Mouse (Mus musculus): ENCODE results near the gene Fgf10. TPM values are rescaled to one million over a fixed set of nuclear protein-coding genes. Genes with fewer than 3 reads are reported as not detected.

The Fgf10 gene
- polyA plus RNA-seq, 1 experiment = 0.11 TPM

DNA sequence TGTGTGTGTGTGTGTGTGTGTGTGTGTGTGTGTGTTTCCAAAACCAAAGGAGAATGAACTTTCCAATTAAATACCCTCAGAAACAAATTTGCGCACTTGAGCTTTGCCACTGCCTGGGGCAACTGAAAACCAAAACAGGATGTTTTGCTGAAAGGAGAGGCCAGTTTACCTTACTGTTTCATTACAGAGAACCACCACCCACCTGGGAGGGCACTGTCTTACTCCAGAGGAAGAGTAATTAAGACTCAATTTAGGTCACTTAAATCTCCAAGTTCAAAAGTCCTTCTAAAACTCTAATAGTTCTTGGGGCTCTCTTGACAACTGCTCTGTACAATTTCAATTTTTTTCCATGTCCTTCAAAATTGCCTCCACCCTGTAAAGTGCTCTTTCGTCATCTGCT lies 11.6 kb upstream of the Fgf10 start:
- H3K4me1 ChIP-seq (ENCODE audit: control insufficient read depth, insufficient read depth, insufficient read length, low read length) = no peaks in the 10 kb centered on the region
- H3K4me3 ChIP-seq (ENCODE audit: low read depth, low read length) = no peak overlapping the region
- WGBS = 43% methylated on average over 2 of the region's 2 CpGs
- no peaks in the 10 kb centered on the region for H3K36me3 ChIP-seq (ENCODE audit: control insufficient read depth, insufficient read depth, low read length)
- no peaks in the 10 kb centered on the region for H3K27me3 ChIP-seq (ENCODE audit: control insufficient read depth, insufficient read depth, low read length)
- peak overlapping the region; percentile 61 for H3K27ac ChIP-seq (ENCODE audit: insufficient read depth, low read depth, low read length)
- TF ChIP-seq CTCF (IDR thresholded peaks at IDR 0.05; ENCODE audit: extremely low read depth, insufficient read length, insufficient replicate concordance, low read depth, low read length) = no peak
- no peak for TF ChIP-seq POLR2A (IDR thresholded peaks at IDR 0.05; ENCODE audit: low read depth, low read length)

DNA sequence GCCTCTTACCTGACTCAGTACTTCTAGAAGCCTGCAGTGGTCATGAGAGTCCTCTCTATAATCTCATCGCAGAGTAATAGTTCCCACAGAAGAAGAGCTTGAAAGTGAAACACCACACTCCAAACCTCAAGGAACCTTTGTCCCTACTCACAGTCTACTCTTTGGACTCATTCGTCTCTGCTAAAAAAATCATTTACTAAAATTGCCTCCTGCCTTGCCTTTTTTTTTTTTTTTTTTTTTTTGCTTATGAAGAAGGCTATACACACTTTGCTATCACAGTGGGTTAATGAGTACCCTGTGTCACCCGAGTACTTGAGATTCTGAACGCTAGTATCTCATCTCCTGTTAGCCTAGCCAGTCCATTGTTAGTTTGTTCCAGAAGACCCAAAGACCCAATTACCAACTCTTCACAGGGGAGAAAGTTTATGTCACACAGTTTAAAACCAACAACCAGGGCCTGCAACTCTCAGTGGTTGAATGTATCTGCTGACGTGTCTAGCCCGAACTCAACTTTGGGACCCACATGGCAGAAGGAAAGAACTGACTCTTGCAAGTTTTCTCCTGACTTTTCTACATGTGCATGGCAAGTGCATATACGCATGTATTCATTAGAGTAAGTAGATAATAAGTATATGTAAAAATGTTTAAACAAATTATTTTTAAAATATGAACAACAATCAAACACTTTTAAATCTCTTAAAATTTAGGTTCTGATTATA lies 10.8 kb upstream of the Fgf10 start:
- Histone ChIP-seq H3K27ac (ENCODE audit: insufficient read depth, low read depth, low read length) (peak overlapping the region; percentile 61), H3K27me3 (ENCODE audit: control insufficient read depth, insufficient read depth, low read length) (no peaks in the 10 kb centered on the region), H3K4me1 (ENCODE audit: control insufficient read depth, insufficient read depth, insufficient read length, low read length) (no peaks in the 10 kb centered on the region), H3K4me3 (ENCODE audit: low read depth, low read length) (peak overlapping the region; percentile 39; the same call in 1 of the 2 replicates), H3K36me3 (ENCODE audit: control insufficient read depth, insufficient read depth, low read length) (no peaks in the 10 kb centered on the region)
- WGBS = 31% methylated on average over 7 of the region's 7 CpGs
- TF ChIP-seq POLR2A (IDR thresholded peaks at IDR 0.05; ENCODE audit: low read depth, low read length) = no peak
- TF ChIP-seq CTCF (IDR thresholded peaks at IDR 0.05; ENCODE audit: extremely low read depth, insufficient read length, insufficient replicate concordance, low read depth, low read length) = no peak

DNA sequence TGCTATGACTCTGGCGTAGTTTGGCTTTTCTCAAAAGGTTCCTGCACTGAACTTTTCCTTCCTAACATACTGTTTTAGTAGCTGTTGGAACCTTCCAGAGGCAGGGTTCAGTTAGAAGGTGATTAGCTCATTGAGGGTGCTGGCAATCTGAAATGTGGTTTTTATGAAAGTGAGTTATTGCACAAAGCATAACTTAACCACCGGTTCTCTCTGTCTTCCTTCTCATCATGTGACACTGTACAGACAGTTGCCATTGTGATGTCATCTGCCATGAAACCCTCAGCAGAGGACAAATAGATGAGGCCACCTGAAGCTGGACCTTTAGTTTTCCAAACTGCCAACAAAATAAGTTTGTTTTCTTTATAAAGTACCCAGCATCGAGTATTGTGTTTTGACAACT lies 7.9 kb upstream of the Fgf10 start:
- H3K4me1 ChIP-seq (ENCODE audit: control insufficient read depth, insufficient read depth, insufficient read length, low read length) = no peaks in the 10 kb centered on the region
- no peak overlapping the region for H3K4me3 ChIP-seq (ENCODE audit: low read depth, low read length)
- no peaks in the 10 kb centered on the region for H3K36me3 ChIP-seq (ENCODE audit: control insufficient read depth, insufficient read depth, low read length)
- WGBS = 79% methylated on average over 3 of the region's 3 CpGs
- TF ChIP-seq CTCF (IDR thresholded peaks at IDR 0.05; ENCODE audit: extremely low read depth, insufficient read length, insufficient replicate concordance, low read depth, low read length) (no peak), POLR2A (IDR thresholded peaks at IDR 0.05; ENCODE audit: low read depth, low read length) (no peak)
- no peak overlapping the region for H3K27ac ChIP-seq (ENCODE audit: insufficient read depth, low read depth, low read length)
- H3K27me3 ChIP-seq (ENCODE audit: control insufficient read depth, insufficient read depth, low read length) = no peaks in the 10 kb centered on the region

DNA sequence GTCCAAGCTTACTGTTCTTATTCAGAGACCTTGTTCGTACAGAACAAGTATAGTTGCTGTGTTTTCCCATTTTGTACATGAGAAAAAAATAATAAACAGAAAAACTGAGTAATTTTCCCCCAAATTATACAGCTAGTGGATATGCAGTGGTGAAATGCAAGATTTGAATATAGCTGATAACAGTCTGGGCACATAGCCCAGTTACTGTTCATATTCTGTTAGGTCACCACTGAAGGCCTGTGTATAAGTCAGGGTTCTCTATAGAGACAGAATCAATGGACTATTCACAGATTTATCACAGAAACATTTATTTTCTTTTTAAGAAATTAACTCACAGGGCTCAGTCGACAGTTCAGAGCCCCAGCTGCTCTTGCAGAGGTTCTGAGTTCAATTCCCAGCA lies 4.7 kb upstream of the Fgf10 start:
- TF ChIP-seq CTCF (IDR thresholded peaks at IDR 0.05; ENCODE audit: extremely low read depth, insufficient read length, insufficient replicate concordance, low read depth, low read length) (no peak), POLR2A (IDR thresholded peaks at IDR 0.05; ENCODE audit: low read depth, low read length) (no peak)
- 62% methylated on average over 2 of the region's 2 CpGs for WGBS
- H3K27me3 ChIP-seq (ENCODE audit: control insufficient read depth, insufficient read depth, low read length) = no peaks in the 10 kb centered on the region

DNA sequence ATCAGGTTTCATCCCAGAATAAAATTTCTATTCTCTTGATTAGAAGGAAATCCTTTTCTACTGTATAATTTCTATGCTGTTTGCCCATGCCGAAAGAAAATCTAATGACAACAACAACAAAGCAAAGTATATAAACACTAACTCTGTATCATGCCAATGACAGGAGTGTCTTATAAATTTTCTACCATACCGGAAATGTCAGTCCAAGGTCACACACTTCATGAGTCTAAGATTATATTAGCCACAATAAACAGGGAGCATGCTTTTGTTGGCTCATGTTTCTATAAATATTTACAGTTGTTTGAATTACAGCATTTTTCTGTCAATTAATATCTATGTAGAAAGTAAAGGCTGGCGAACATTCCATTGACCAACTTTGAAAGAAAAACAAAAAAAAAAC lies 9.6 kb downstream of the Fgf10 start:
- Histone ChIP-seq H3K4me1 (ENCODE audit: control insufficient read depth, insufficient read depth, insufficient read length, low read length) (no peaks in the 10 kb centered on the region), H3K36me3 (ENCODE audit: control insufficient read depth, insufficient read depth, low read length) (no peaks in the 10 kb centered on the region)

More for the DNA sequence above, 4.7 kb upstream of the Fgf10 start:
- Histone ChIP-seq H3K4me3 (ENCODE audit: low read depth, low read length) (no peak overlapping the region), H3K36me3 (ENCODE audit: control insufficient read depth, insufficient read depth, low read length) (no peaks in the 10 kb centered on the region), H3K27ac (ENCODE audit: insufficient read depth, low read depth, low read length) (no peak overlapping the region), H3K4me1 (ENCODE audit: control insufficient read depth, insufficient read depth, insufficient read length, low read length) (no peaks in the 10 kb centered on the region)

DNA sequence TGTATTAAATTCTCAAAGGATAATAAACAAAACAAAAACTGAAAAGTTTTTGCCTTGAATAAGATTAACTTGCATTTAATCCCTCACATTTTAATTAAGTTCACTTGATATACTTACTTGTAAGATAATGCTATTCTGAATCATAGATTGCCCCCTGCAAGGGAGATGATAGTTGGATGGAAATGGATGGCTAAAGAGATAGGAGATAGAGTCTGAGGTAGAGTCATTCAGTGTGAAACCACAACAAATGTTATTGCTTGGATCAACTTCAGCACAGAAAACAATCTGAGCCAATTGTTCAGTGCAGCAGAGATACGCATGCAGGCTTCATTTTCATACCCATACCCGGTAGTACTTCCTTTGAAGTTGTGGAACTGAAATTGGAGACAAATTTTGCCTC lies 23.5 kb downstream of the Fgf10 start:
- no peak overlapping the region for H3K27ac ChIP-seq (ENCODE audit: insufficient read depth, low read depth, low read length)
- H3K4me1 ChIP-seq (ENCODE audit: control insufficient read depth, insufficient read depth, insufficient read length, low read length) = no peaks in the 10 kb centered on the region
- 81% methylated on average over 2 of the region's 2 CpGs for WGBS
- TF ChIP-seq POLR2A (IDR thresholded peaks at IDR 0.05; ENCODE audit: low read depth, low read length) = no peak
- no peak for TF ChIP-seq CTCF (IDR thresholded peaks at IDR 0.05; ENCODE audit: extremely low read depth, insufficient read length, insufficient replicate concordance, low read depth, low read length)
- no peaks in the 10 kb centered on the region for H3K27me3 ChIP-seq (ENCODE audit: control insufficient read depth, insufficient read depth, low read length)
- no peak overlapping the region for H3K4me3 ChIP-seq (ENCODE audit: low read depth, low read length)
- H3K36me3 ChIP-seq (ENCODE audit: control insufficient read depth, insufficient read depth, low read length) = no peaks in the 10 kb centered on the region

More for the DNA sequence above, 9.6 kb downstream of the Fgf10 start:
- WGBS = 71% methylated on average over 3 of the region's 3 CpGs
- Histone ChIP-seq H3K4me3 (ENCODE audit: low read depth, low read length) (no peak overlapping the region), H3K27me3 (ENCODE audit: control insufficient read depth, insufficient read depth, low read length) (no peaks in the 10 kb centered on the region), H3K27ac (ENCODE audit: insufficient read depth, low read depth, low read length) (no peak overlapping the region)
- TF ChIP-seq POLR2A (IDR thresholded peaks at IDR 0.05; ENCODE audit: low read depth, low read length) (no peak), CTCF (IDR thresholded peaks at IDR 0.05; ENCODE audit: extremely low read depth, insufficient read length, insufficient replicate concordance, low read depth, low read length) (no peak)

DNA sequence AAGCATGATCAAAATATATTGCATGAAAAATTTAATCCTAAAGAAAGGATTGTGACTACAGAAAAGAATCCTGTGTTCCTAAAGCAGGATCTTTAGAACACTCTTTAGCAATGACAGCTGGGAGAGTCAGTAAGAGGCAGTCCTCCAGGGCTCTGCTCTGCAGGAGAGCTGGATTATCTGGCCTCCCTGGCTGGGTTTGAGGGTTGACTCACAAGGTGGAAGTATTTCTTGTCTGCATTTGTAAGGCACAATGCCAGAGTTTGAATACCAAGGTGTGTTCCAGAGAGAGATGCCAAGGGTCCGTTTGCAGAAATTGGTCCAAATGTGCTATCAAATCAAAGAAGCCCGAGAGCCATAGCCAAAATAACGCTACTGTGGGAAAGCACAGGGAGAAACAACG lies 25.5 kb downstream of the Fgf10 start:
- H3K36me3 ChIP-seq (ENCODE audit: control insufficient read depth, insufficient read depth, low read length) = no peaks in the 10 kb centered on the region
- 24% methylated on average over 4 of the region's 4 CpGs for WGBS
- H3K4me3 ChIP-seq (ENCODE audit: low read depth, low read length) = no peak overlapping the region
- H3K4me1 ChIP-seq (ENCODE audit: control insufficient read depth, insufficient read depth, insufficient read length, low read length) = no peaks in the 10 kb centered on the region
- H3K27ac ChIP-seq (ENCODE audit: insufficient read depth, low read depth, low read length) = no peak overlapping the region
- no peaks in the 10 kb centered on the region for H3K27me3 ChIP-seq (ENCODE audit: control insufficient read depth, insufficient read depth, low read length)
- TF ChIP-seq POLR2A (IDR thresholded peaks at IDR 0.05; ENCODE audit: low read depth, low read length) (no peak), CTCF (IDR thresholded peaks at IDR 0.05; ENCODE audit: extremely low read depth, insufficient read length, insufficient replicate concordance, low read depth, low read length) (no peak)

Data from small intestine, adult 2 months (tissue).